Mouse (Mus musculus): ENCODE results near the gene Fam83f.

Fam83f gene

DNA sequence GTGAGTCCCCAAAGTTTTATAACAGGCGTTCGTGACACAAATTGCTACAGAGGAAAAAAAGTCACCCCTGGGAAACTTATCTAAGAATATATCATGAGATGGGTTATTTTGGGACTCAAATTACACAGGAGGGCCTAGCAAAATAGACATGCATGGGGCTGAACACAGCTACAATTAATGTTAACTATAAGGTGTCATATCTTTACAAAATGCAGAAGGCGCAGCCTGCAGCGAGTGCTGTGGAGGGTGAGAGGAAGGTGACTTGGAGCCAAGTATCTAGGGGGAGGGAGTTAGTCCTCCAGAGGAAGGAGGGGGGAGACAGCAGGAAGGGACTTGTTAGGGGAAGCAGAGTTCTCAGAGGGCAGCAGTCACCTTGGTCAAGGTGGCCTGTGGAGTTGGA lies 7.2 kb upstream of the Fam83f start:
- DNase-seq (ENCODE audit: low spot score in 2 of 2), result no peak

DNA sequence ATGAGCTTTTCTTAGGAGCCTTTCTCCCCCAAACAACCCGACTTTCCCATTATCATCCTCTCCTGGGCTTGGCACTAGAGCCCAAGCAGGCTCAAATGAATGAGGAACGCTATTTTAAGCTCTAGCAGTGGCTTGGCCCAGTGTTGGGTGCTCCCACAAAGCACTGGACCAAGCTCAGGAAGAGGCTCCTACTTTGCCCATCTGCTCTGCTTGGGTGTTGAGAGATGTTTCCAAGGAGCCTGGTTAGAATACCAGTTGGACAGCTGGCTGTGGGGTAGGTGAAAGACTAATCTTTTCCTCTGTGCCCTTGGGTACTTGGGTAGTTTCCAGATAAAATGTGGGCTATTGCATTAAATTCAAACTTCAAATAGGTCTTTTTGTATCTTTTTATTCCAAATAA lies 1.2 kb downstream of the Fam83f start:
- DNase-seq (ENCODE audit: low spot score in 2 of 2), result no peak

- DNase-seq (ENCODE audit: low spot score in 2 of 2), result no peak
Observed at GRCm38 (mm10) chr15:80673337-80674095, 1.9 kb downstream of the Fam83f start.

DNA sequence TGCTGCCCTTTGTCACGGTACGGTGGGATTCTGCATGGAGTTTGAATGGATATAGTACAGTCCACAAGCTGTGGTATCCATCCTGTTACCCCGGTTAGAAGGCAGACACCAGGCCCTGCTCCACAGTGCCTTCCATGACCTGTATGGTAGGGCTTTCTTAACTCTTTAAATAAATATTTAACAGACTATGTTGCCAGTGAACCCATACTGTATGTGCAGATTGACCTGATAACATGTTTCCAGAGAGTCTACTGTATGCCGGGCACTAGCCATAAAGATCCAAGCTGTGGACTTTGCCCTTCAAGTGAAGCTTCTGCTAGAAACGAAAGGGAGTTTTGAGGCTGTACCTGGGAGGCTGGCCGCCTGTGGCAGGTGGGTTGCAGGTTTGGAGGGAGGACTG lies 3.1 kb downstream of the Fam83f start:
- DNase-seq (ENCODE audit: low spot score in 2 of 2), result no peak

DNA sequence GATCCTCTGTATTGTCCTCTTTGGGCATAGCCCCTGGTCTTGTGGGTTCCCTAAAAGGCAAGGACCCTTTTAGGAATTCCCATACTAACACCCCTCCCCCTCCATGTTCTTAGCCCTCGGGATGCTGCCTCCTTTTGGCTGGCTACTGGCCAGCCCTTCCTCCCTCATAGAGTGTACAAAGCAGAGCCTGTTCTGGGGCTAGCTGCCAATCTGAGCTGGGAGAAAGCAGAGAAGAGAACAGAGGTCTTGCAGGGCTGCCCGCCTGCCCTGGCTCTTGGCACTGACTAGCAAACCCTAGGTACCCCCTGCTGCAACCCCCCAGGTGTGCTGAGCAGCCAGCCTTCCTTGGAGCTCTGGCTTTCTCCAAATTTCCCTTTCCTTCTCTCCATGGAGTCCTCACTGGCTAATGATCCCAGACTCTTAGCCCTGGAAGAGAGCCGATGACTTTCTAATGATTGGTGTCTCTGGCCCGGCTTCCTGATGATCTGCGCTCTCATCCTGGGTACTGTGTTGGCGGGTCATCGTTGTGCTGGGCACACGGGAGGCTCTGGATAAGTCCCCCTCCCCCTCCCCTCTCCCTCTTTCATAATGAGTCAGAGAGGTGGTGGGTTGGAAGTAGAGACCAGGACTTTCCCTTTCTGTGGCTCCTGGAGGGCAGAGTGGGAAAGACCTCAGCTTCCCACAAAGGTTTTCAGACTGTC lies 8.0 kb downstream of the Fam83f start:
- DNase-seq (ENCODE audit: low spot score in 2 of 2), result peak; percentile 87

DNA sequence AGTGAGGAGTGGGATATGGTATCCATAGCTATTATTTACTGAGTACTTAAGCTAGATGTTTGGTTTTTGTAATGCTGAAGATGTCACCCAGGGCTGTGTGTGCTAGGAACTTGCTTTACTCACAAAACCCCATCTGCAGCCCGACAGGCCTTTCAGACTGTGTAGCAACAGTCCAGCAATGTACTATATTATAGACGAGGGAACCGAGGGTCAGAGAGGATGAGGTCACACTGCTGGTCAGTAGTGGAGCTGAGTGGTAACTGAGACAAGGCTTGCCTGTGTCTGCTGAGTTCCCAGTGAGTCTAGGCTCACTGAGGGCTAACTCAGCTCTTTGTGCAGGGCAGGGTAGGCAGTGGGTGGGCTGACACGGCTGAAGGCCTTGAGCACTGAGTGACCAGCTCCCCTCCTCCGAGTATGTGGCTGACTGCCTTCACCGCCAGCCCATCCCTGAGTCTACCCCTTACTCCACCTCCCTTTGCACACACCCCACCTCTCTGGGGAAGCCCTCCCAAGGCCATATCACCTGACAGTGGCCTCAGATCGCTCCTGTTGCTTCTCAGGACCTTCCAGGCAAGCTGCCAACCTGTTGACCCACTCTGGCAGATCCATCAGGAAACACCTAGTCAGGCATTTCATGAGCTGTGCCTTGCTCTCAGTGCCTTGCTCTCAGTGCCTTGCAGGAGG lies 8.8 kb downstream of the Fam83f start:
- no peak for DNase-seq (ENCODE audit: low spot score in 2 of 2)

GRCm38 (mm10) chr15:80681466-80681881 lies 9.8 kb downstream of the Fam83f start:
- DNase-seq (ENCODE audit: low spot score in 2 of 2), result no peak

- DNase-seq (ENCODE audit: low spot score in 2 of 2), result no peak
Observed at GRCm38 (mm10) chr15:80682343-80682742, 10.7 kb downstream of the Fam83f start.

GRCm38 (mm10) chr15:80683151-80683550 lies 11.5 kb downstream of the Fam83f start:
- DNase-seq (ENCODE audit: low spot score in 2 of 2), result no peak

DNA sequence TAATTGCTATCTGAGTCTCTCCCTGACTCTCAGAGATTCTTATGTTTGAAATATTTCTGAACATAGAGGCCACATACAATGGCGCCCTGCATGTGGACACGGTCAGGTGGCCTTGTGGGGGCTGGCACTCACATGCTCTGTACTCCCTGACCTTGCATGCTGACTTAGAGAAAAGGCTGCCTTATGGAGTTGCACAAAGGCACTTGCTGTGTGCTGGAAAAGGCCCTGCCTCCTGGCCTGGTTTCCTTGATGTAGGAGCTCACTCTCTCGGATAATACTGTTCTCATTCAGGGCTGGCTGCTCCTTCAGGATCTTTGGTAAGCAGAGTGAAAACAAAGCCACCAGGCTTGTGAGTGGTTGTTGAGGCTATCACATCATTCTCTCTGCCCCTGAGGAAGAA lies 12.3 kb downstream of the Fam83f start:
- peak in 1 of 2 experiments; percentile 58 for DNase-seq (ENCODE audit: low spot score in 2 of 2)

GRCm38 (mm10) chr15:80684786-80685602 lies 13.3 kb downstream of the Fam83f start:
- DNase-seq (ENCODE audit: low spot score in 2 of 2), result no peak

- no peak for DNase-seq (ENCODE audit: low spot score in 2 of 2)
Observed at GRCm38 (mm10) chr15:80685603-80685895, 13.9 kb downstream of the Fam83f start.

DNA sequence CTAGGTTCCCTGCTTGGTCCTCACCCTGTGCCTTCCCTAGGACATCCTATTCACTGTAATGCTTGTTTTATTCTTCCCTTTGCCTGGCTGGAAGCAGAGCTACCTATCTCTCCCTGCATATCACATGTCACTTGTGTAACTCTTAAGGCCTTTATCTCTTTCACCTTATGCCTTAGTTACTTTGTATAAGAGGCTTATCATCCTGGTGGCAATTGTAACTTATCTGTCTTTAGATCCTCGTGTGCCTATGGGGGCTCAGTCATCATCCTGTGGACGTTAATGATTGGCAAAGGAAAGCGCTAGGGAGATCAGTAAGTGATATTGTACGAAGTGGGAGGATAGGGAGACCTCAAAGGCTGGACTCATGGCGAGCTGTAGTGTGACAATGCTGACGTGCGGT lies 16.9 kb downstream of the Fam83f start:
- DNase-seq (ENCODE audit: low spot score in 2 of 2), result no peak

GRCm38 (mm10) chr15:80693492-80693891 lies 21.8 kb downstream of the Fam83f start:
- no peak for DNase-seq (ENCODE audit: low spot score in 2 of 2)

GRCm38 (mm10) chr15:80694125-80694910 lies 22.7 kb downstream of the Fam83f start:
- peak; percentile 82 to 90 for DNase-seq (ENCODE audit: low spot score in 2 of 2)

DNA sequence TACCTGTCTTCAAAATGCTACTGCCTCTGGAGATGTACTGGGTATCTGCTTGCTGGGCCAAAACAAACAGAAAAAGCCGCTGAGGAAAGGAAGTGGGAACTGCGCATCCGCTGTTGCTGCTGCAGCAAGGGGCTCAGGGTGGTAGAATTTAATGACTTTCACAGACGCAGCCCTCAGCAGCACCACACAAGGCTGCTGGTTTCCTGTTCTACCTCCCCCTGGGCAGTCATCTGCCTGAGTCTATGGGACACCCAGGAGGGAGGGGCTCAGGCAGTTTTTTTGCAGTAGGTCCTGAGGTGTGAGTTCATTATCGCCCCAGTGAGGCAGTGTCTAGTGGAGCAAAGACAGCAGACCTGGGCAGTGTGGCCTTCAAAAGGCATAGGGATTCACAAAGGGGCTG lies 25.9 kb downstream of the Fam83f start:
- no peak for DNase-seq (ENCODE audit: low spot score in 2 of 2)

- DNase-seq (ENCODE audit: low spot score in 2 of 2), result peak in 1 of 2 experiments; percentile 25
Observed at GRCm38 (mm10) chr15:80701481-80702257, 30.0 kb downstream of the Fam83f start.

GRCm38 (mm10) chr15:80702910-80703309 lies 31.3 kb downstream of the Fam83f start:
- DNase-seq (ENCODE audit: low spot score in 2 of 2), result no peak

- peak; percentile 21 to 36 for DNase-seq (ENCODE audit: low spot score in 2 of 2)
Observed at GRCm38 (mm10) chr15:80703495-80703894, 31.8 kb downstream of the Fam83f start.

- peak; percentile 88 to 90 for DNase-seq (ENCODE audit: low spot score in 2 of 2)
Observed at GRCm38 (mm10) chr15:80704267-80704666, 32.6 kb downstream of the Fam83f start.

All from right cerebral cortex, postnatal 10 days (tissue).